Mouse (Mus musculus) gastrocnemius, postnatal 25 days (tissue): ENCODE results near the gene Gm7879. TPM values are rescaled to one million over a fixed set of nuclear protein-coding genes. Genes with fewer than 3 reads are reported as not detected.
A peak's percentile ranks its signal among the peaks of the same experiment; 100 is the strongest.

ENCODE experiments used
- DNase-seq: peaks from one replicate; pipeline ENCODE4 v3.0.0; 2022
- total RNA-seq, 2 experiments: library from RNA; stranded (reverse); gene quantifications; 1 replicate in 1 of 2; 2 replicates in 1 of 2; pipeline ENCODE4 v1.2.3; 2021

Gene Gm7879
- total RNA-seq, 2 experiments from 2014 or later: 3.2 to 5.3 TPM

DNA sequence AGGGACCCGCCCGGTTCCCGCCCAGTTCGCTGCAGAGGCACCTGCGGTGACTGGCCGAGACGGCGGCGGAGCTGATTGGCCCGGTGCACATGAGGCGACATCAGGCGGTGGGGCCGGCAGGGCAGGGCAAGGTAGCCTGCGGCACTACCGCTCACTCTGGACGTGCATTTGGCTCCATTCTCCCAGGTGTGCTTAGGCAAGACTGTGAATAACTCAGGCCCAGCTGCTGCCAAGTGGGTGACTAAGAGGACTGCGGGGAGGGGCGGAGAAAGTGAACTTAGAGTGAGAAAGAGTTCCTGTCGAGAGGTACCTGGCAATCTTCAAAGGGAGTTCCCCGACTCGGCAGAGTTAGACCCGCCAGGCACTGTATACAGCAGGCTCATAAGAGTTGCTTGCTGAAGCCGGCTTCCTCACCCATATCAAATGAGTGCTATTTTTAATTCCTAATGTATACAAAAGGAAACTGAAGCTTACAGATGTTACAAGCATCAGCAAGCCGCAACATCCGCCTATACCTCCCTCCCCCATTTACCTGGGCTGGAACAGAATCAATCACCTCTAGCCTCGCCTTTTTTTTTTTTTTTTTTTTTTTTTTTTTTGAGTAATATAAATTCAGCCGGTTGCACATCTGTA, 35.3 kb downstream of the Gm7879 start:
- DNase-seq: peak; percentile 36

GRCm38 (mm10) chr5:43948748-43949275, 35.9 kb downstream of the Gm7879 start:
- no peak for DNase-seq

DNA sequence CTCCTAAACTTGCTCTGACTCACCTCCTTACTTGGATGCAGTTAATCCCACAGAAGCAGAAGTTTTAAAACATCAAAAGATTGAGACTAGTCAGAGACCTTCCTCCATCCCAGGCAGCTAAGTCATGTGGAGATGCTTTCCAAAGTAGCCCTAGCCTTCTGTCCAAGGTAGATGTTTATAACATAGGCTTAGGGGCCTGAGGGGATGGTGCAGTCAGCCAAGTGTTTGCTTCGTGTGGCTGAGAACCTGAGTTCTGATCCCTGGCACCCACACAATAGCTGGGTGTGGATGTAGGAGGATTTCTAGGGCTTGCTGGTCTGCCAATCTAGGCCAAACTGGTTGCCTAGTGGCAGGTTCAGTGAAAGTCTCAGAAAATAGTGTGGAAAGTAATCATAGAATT, 40.3 kb downstream of the Gm7879 start:
- no peak for DNase-seq

- no peak for DNase-seq
These were observed 47.0 kb downstream of the Gm7879 start for GRCm38 (mm10) chr5:43959884-43960440.

- no peak for DNase-seq
These were observed 48.1 kb downstream of the Gm7879 start for GRCm38 (mm10) chr5:43961056-43961455.

Other genes with a start within 250 kb of the Gm7879 start
- gene Bst1, start 94.3 kb upstream of the Gm7879 start, total RNA-seq: under 1 TPM in 1 of 2 experiments, not detected in 1; 0.21 TPM
- gene Fbxl5, start 91.5 kb upstream of the Gm7879 start, total RNA-seq: 10 to 100 TPM; 26.6 to 27.4 TPM
- gene Cd38, start 44.6 kb upstream of the Gm7879 start, total RNA-seq: 1 to 10 TPM; 2.9 to 3.3 TPM
- gene Fgfbp1, start 68.6 kb downstream of the Gm7879 start, total RNA-seq: 1 to 10 TPM; 1.5 to 2.3 TPM
- gene Prom1, start 188.9 kb downstream of the Gm7879 start, total RNA-seq: 1 to 10 TPM; 4.5 to 8.5 TPM